Mouse (Mus musculus) liver, embryonic 16.5 days (tissue): ENCODE data around the gene BC049352. TPM values are rescaled to one million over a fixed set of nuclear protein-coding genes. Genes with fewer than 3 reads are reported as not detected.

ENCODE experiments used
- ATAC-seq: fragments of 200-750 bp; cut with Nextera tagmentation; 2 replicates; pipeline ENCODE4 v1.8.0; 2017; ENCODE audit warnings: low read depth, mild to moderate bottlenecking, moderate number of reproducible peaks, moderate library complexity
- H3K27ac ChIP-seq: fragments of 300-500 bp; sonication (generic); 2 replicates; pipeline ENCODE4 v1.5.1; 2014; ENCODE audit warnings: mild to moderate bottlenecking, low read length
- H3K27me3 ChIP-seq: fragments of 300-500 bp; sonication (generic); 2 replicates; pipeline ENCODE4 v1.6.1; 2014; ENCODE audit warnings: low read depth, low read length, mixed read lengths; ENCODE audit not compliant: control insufficient read depth, insufficient read depth
- H3K36me3 ChIP-seq: fragments of 300-500 bp; sonication (generic); 2 replicates; pipeline ENCODE4 v1.6.1; 2014; ENCODE audit warnings: mild to moderate bottlenecking; ENCODE audit not compliant: control insufficient read depth, insufficient read depth
- H3K4me1 ChIP-seq: fragments of 300-500 bp; sonication (generic); 2 replicates; pipeline ENCODE4 v1.6.1; 2014; ENCODE audit warnings: low read depth, low read length, mixed read lengths; ENCODE audit not compliant: control insufficient read depth
- H3K4me2 ChIP-seq: fragments of 300-500 bp; sonication (generic); 2 replicates; pipeline ENCODE4 v1.6.1; 2014; ENCODE audit warnings: low read depth, low read length, mixed read lengths
- H3K4me3 ChIP-seq: fragments of 300-500 bp; sonication (generic); 2 replicates; pipeline ENCODE4 v1.5.1; 2014; ENCODE audit warnings: low read depth, mild to moderate bottlenecking, low read length
- H3K9ac ChIP-seq: fragments of 300-500 bp; sonication (generic); 2 replicates; pipeline ENCODE4 v1.6.1; 2014; ENCODE audit warnings: low read depth, low read length
- H3K9me3 ChIP-seq: fragments of 300-500 bp; sonication (generic); replicated peaks from 2 replicates; pipeline ENCODE4 v1.6.1; 2016; ENCODE audit warnings: low read length; ENCODE audit not compliant: control insufficient read depth
- WGBS: fragments of 180-500 bp; shearing (Covaris S2); extraction: QIAGEN DNeasy Blood & Tissue Kit; methylation state at CpG from one replicate; pipeline ENCODE4 v1.1.7; 2014; ENCODE audit not compliant: insufficient replicate concordance; 5-methylcytosine and 5-hydroxymethylcytosine counted together
- polyA plus RNA-seq: library from polyadenylated mRNA; unstranded; fragments of >200 nt; fragmentation: Nextera tagmentation; extraction: Ambion mirVana; gene quantifications from 2 replicates; pipeline ENCODE4 v1.2.1, GENCODE M21; 2015

The BC049352 gene
- polyA plus RNA-seq, 1 experiment from 2014 or later = 0.05 TPM

DNA sequence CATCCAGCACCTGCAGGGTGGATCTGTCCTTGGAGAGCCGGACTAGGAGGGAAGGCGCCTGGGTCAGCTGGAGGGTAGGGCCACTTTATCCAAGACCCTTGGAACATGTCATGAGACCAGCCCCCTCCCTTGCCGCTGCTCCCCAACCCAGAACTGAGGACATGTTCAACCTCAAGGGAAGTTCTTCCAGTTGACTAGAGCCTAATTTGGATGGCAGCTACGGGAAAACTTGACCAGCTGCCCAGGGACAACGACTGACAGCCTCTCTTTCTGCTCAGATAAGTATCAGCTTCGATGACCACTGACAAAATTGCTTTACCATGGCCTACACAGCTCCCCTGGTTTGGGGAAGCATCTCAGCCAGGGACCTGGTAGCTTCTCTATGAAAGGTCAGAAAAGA is 1.5 kb downstream of the BC049352 start:
- Histone ChIP-seq H3K36me3 (no peaks in the 10 kb centered on the region), H3K9ac (no peak overlapping the region), H3K9me3 (no peaks in the 10 kb centered on the region), H3K4me3 (no peak overlapping the region), H3K27me3 (no peaks in the 10 kb centered on the region), H3K4me1 (no peaks in the 10 kb centered on the region), H3K4me2 (no peak overlapping the region), H3K27ac (no peak overlapping the region)
- WGBS = 60% methylated on average over 6 of the region's 6 CpGs
- ATAC-seq = no peak

DNA sequence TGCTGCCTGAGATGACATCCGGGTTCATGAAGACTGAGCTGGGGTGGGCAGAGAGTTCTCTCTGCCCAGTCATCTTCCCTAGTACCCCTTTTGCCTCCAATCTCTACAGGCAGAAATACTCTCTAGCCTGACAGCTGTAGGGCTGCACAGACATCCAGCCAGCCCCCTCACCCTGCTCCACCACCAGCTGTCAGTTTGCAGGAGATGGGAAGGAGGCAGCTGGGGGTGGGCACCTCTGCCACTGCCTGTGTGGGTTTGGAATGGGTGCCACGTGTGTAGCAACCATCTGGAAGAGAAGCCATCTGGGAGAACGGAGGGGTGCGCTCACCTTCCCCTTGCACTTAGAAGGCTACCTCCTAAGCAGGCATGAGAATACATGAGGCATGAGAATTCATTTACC is 3.4 kb downstream of the BC049352 start:
- ATAC-seq = no peak
- WGBS = 56% methylated on average over 4 of the region's 4 CpGs
- Histone ChIP-seq H3K36me3 (no peaks in the 10 kb centered on the region), H3K9me3 (no peaks in the 10 kb centered on the region), H3K4me3 (no peak overlapping the region), H3K4me2 (no peak overlapping the region), H3K27ac (no peak overlapping the region), H3K27me3 (no peaks in the 10 kb centered on the region), H3K4me1 (no peaks in the 10 kb centered on the region), H3K9ac (no peak overlapping the region)

DNA sequence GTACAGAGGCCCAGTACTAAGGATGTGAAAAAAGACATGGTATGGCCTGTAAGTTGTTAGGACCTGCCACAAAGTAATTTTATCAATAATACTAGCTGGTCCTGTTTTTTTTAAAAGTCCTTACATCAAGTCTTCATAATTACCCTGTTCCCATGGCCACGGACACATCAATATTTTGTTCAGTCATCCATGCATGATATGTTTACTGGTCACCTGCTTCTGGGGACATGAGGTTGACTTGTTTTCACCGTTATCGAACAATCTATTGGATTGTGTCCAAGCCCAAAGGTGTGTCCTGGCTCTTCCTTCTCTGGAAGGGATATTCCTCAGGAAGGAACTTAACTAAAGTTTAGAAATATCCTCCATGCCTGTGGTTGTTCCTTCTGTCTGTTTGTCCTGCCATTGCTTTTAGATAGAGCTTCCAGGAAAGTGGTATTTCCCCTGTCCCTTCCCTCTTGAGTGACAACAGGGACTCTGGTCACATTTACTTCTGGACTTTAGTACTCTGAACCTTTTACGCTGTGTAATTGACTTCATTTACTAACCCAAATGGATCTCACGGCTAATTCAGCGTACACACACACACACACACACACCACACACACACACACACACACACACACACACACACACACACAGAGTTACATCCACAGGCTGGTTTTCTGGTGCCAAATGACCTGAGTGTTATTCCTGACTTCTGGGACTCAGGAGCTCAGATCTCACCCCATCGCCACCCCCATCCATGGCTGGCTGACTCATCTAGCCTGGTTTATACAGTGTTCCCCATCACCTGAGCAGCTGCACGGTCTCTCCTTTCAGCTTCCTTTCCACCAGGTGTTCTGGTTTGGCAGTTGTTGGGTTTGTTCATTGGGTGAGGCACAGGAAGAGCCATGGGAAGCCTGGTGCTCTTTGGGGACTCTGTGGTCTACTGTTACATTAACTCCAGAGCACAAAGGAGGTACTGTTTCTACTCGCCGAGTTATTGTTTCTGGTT is 7.1 kb downstream of the BC049352 start:
- Histone ChIP-seq H3K9me3 (no peaks in the 10 kb centered on the region), H3K9ac (no peak overlapping the region), H3K36me3 (no peaks in the 10 kb centered on the region), H3K4me2 (no peak overlapping the region), H3K4me3 (no peak overlapping the region), H3K27me3 (no peaks in the 10 kb centered on the region), H3K27ac (no peak overlapping the region), H3K4me1 (no peaks in the 10 kb centered on the region)
- WGBS = 67% methylated on average over 10 of the region's 10 CpGs
- no peak for ATAC-seq

DNA sequence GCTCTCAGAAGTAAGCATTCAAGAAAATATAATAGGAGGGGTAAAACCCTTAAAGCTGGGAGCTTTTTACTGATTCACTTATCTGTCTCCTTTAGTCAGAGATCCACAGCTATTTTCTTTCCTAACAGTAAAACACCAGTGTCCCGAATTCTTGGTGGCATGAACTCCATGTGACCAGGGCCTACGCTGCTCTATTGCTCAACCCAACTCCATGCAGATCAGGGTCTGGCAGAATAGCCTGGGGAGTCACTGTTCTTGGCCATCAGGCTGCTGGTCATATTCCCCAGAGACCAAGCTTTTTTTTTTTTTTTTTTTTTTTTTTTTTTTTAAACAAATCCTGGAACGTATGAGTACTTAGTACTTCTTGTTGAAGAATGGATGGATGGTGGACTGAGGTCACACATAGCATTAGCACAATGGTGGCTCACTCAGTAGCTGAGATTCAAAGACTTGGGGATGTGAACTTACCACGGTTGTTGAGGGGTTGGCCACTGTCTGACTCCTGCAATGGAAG is 7.9 kb downstream of the BC049352 start:
- H3K4me1 ChIP-seq = no peaks in the 10 kb centered on the region
- no peak overlapping the region for H3K4me3 ChIP-seq
- H3K4me2 ChIP-seq = no peak overlapping the region
- H3K9me3 ChIP-seq = no peaks in the 10 kb centered on the region
- no peak for ATAC-seq
- no peak overlapping the region for H3K27ac ChIP-seq
- no peaks in the 10 kb centered on the region for H3K27me3 ChIP-seq
- no peaks in the 10 kb centered on the region for H3K36me3 ChIP-seq
- WGBS = 65% methylated on average over 4 of the region's 4 CpGs
- no peak overlapping the region for H3K9ac ChIP-seq

DNA sequence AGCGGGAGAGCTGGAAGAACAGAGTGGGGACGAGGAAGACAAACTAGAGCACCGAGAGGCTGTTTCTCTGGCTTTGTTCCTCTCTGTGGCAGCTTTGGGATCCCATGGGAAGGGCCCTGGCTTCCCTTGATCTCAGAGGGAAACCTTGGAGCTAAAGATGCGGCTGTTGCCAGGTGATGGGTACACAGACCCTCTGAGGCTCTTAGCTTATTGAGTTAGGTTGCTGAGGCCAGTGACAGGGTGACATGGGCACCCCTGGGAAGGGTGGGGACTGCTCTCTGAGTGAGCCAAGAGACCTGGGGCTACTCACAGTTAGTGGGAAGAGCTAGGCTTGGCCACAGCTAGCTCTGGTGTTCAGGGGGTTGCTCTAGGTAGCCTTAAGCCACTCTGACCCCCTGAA is 13.7 kb downstream of the BC049352 start:
- no peaks in the 10 kb centered on the region for H3K9me3 ChIP-seq
- WGBS = 63% methylated on average over 4 of the region's 4 CpGs
- no peak overlapping the region for H3K9ac ChIP-seq
- ATAC-seq = no peak
- no peak overlapping the region for H3K27ac ChIP-seq
- no peaks in the 10 kb centered on the region for H3K27me3 ChIP-seq
- no peaks in the 10 kb centered on the region for H3K36me3 ChIP-seq
- H3K4me2 ChIP-seq = no peak overlapping the region
- no peaks in the 10 kb centered on the region for H3K4me1 ChIP-seq
- no peak overlapping the region for H3K4me3 ChIP-seq

DNA sequence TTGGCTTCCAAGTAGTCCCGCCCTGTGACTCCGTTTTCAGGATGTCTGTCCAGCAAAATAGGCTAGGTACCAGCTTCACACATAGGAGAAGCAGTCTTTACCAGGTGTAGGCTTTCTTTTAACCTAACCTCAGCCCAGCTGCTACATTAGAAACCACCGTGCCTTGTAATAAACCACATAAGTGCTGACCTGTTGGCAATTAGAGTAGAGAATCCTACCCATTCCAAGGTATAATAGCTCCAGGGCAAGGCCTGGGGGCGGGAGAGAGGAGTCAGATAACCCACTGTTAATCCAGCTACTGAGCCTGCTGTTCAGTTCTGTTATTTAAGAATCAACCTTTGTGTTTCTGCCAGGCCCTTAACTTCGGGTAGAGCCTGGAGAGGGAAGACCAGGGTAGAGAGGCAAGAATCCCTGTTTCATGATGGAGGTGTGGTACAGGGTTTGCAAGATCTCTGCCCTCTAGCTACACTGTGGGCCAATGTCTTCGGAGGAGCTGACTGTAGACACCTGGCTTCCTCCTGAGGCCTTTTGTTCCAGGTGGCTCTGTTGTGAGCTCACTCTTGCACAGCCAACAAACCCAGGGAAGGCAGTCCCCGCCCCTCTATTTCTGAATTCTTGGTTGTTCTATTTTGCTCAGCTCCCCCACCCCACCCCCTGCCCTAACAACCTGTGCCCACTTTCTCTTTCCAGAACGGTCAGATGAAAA is 14.5 kb downstream of the BC049352 start:
- Histone ChIP-seq H3K4me1 (no peaks in the 10 kb centered on the region), H3K36me3 (no peaks in the 10 kb centered on the region), H3K27ac (no peak overlapping the region), H3K9me3 (no peaks in the 10 kb centered on the region), H3K27me3 (no peaks in the 10 kb centered on the region), H3K4me2 (no peak overlapping the region), H3K4me3 (no peak overlapping the region), H3K9ac (no peak overlapping the region)
- 47% methylated on average over 8 of the region's 8 CpGs for WGBS
- no peak for ATAC-seq

DNA sequence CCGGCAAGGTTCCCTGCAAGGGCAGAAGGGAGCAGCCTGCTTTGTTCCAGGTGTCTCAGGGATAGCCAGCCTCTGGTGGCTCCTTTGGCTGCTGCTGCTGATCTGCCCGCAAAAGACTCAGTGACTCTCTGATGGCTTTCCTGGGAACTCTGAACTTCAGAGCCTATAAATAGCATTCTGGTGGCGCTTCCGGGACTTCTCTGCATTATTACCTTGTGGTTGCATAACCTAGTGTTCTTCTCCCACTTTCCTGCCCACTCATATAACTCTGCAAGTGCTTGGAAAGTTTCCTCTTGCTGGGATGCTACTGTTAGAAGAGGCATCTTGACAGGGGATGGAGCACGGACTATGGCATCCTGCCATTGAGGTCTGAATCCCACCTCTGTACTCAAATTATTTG is 15.7 kb downstream of the BC049352 start:
- H3K27me3 ChIP-seq = no peaks in the 10 kb centered on the region
- H3K4me2 ChIP-seq = no peak overlapping the region
- WGBS = 59% methylated on average over 5 of the region's 5 CpGs
- peaks cover 7% of the 10 kb centered on the region; the same call in 1 of the 2 replicates for H3K4me1 ChIP-seq
- H3K4me3 ChIP-seq = no peak overlapping the region
- H3K27ac ChIP-seq = no peak overlapping the region
- no peak for ATAC-seq
- H3K9ac ChIP-seq = no peak overlapping the region
- H3K36me3 ChIP-seq = no peaks in the 10 kb centered on the region
- H3K9me3 ChIP-seq = no peaks in the 10 kb centered on the region

DNA sequence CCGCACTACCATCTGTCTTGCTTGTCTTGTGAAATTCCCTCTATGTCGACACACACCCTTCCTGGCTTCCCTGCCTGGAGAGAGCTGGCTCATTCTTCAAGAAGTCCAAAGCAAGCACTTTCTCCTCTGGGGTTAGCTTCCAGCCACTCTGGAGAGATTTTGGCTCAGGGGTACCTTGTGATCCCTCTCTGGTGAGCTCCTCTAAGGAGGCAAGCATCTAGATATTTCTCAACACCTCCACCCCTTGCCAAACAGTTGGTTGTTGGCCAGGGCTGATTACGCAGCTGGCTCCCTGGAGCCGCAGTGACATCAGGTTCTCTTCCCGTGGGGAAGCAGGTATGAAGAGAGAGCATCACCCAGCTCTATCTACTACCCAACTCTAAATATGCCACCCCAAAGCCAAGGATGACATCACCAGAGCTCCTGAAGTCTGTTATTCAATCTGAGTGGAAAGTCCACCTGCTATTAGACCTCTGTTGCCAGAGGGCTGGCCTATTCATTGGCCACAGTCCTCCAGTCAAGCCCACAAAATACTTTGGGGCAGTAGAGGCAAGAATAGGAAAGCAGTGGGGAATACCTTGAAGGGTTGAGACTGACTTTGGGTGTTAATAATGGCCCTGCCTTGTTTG is 19.6 kb downstream of the BC049352 start:
- Histone ChIP-seq H3K4me1 (peaks cover 7% of the 10 kb centered on the region; the same call in 1 of the 2 replicates), H3K27ac (no peak overlapping the region), H3K4me2 (no peak overlapping the region), H3K27me3 (no peaks in the 10 kb centered on the region), H3K9me3 (no peaks in the 10 kb centered on the region), H3K9ac (no peak overlapping the region), H3K36me3 (no peaks in the 10 kb centered on the region), H3K4me3 (no peak overlapping the region)
- 60% methylated on average over 5 of the region's 5 CpGs for WGBS
- no peak for ATAC-seq
